Mouse (Mus musculus) liver, adult 2 months (tissue): ENCODE results near the gene St6galnac3.

Experiments used
- CTCF ChIP-seq: fragments of 200-500 bp; IDR thresholded peaks from 2 replicates; pipeline ENCODE4 v1.5.1; 2011; ENCODE audit warnings: low read depth, low read length, control low read depth
- POLR2A ChIP-seq: fragments of 200-500 bp; IDR thresholded peaks from 2 replicates; pipeline ENCODE4 v1.6.1; 2011; ENCODE audit warnings: low read length, control low read depth; ENCODE audit not compliant: insufficient read depth; ENCODE audit errors: extremely low read depth

DNA sequence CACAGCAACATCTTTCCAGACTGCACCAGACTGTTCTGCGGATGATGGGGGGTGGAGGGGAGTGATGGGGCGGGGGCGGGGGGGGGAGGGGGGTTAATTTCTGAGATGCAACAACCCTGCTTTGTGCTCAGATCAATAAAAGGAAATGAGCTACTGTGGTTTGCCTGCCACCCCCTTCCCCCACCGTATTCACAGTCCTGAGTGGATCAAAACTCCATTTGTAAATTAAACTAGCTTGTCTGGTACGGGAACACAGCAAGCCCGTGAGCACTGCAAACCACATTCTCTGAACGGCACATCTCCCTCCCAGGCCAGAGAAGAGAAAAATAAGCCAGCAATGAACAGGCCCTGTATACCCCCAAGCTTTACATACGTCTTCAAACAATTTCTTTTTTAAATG, 76.3 kb downstream of the St6galnac3 start:
- TF ChIP-seq CTCF (no peak), POLR2A (no peak)
